16 mouse cellular contexts compared by ENCODE assay signal in genomic region chr17:41184751-41185150, GRCm38 (mm10).
"Had no signal": no experiment of that assay in that cellular context is flagged by ENCODE, and none has a peak within 500 bp of the region (broad histone marks: within the 10 kb centered on the region; RNA-seq: fewer than 3 reads in every experiment).

No protein-coding gene starts in this region.

- H3K4me3 ChIP-seq: neural tube, embryonic 13.5 days; neural tube, embryonic 15.5 days; stomach, embryonic 15.5 days had no signal

- DNase-seq: retina, postnatal 1 day; right cerebral cortex, adult 18-20 months; right cerebral cortex, postnatal 14 days; right cerebral cortex, postnatal 25 days; right cerebral cortex, postnatal 4 days; spleen, adult 18-20 months; thymus, adult 18-20 months; thymus, adult 2 months; thymus, postnatal 14 days; thymus, postnatal 25 days; thymus, postnatal 36 days; thymus, postnatal 4 days had no signal

- H3K4me2 ChIP-seq: neural tube, embryonic 13.5 days; neural tube, embryonic 15.5 days; stomach, embryonic 15.5 days had no signal

- H3K9me3 ChIP-seq: neural tube, embryonic 13.5 days; neural tube, embryonic 15.5 days; stomach, embryonic 15.5 days had no signal

- H3K9ac ChIP-seq: neural tube, embryonic 13.5 days; neural tube, embryonic 15.5 days; stomach, embryonic 15.5 days had no signal

- H3K36me3 ChIP-seq: neural tube, embryonic 13.5 days; neural tube, embryonic 15.5 days; stomach, embryonic 15.5 days had no signal

- H3K27me3 ChIP-seq: neural tube, embryonic 13.5 days; neural tube, embryonic 15.5 days; stomach, embryonic 15.5 days had no signal

- H3K27ac ChIP-seq: neural tube, embryonic 13.5 days; neural tube, embryonic 15.5 days; stomach, embryonic 15.5 days; stomach, postnatal 0 days had no signal

- H3K4me1 ChIP-seq: neural tube, embryonic 13.5 days; neural tube, embryonic 15.5 days; stomach, embryonic 15.5 days had no signal
